Mouse (Mus musculus): ENCODE measurements around the gene Gfod1. TPM values are rescaled to one million over a fixed set of nuclear protein-coding genes. Genes with fewer than 3 reads are reported as not detected.

The Gfod1 gene
- polyA plus RNA-seq, 1 experiment from 2014 or later, result 1.5 TPM

- no peak for ATAC-seq (ENCODE audit: low FRiP score, low read depth)
- Histone ChIP-seq H3K9me3 (no peaks in the 10 kb centered on the region), H3K36me3 (no peaks in the 10 kb centered on the region), H3K9ac (no peak overlapping the region), H3K4me3 (no peak overlapping the region), H3K27me3 (replicated peaks) (no peaks in the 10 kb centered on the region; the same call in 1 of the 2 replicates), H3K4me2 (replicated peaks) (no peak overlapping the region), H3K4me1 (no peaks in the 10 kb centered on the region), H3K27ac (no peak overlapping the region)
- WGBS, result 82% methylated on average over 3 of the region's 3 CpGs
Observed at GRCm38 (mm10) chr13:43319396-43319795, 15.4 kb upstream of the Gfod1 start.

GRCm38 (mm10) chr13:43317411-43317810, 13.4 kb upstream of the Gfod1 start:
- WGBS, result 85% methylated on average over 5 of the region's 5 CpGs
- Histone ChIP-seq H3K27me3 (replicated peaks) (no peaks in the 10 kb centered on the region), H3K4me1 (no peaks in the 10 kb centered on the region), H3K9ac (no peak overlapping the region), H3K4me3 (no peak overlapping the region), H3K36me3 (no peaks in the 10 kb centered on the region), H3K27ac (no peak overlapping the region), H3K4me2 (replicated peaks) (no peak overlapping the region), H3K9me3 (no peaks in the 10 kb centered on the region)
- no peak for ATAC-seq (ENCODE audit: low FRiP score, low read depth)

DNA sequence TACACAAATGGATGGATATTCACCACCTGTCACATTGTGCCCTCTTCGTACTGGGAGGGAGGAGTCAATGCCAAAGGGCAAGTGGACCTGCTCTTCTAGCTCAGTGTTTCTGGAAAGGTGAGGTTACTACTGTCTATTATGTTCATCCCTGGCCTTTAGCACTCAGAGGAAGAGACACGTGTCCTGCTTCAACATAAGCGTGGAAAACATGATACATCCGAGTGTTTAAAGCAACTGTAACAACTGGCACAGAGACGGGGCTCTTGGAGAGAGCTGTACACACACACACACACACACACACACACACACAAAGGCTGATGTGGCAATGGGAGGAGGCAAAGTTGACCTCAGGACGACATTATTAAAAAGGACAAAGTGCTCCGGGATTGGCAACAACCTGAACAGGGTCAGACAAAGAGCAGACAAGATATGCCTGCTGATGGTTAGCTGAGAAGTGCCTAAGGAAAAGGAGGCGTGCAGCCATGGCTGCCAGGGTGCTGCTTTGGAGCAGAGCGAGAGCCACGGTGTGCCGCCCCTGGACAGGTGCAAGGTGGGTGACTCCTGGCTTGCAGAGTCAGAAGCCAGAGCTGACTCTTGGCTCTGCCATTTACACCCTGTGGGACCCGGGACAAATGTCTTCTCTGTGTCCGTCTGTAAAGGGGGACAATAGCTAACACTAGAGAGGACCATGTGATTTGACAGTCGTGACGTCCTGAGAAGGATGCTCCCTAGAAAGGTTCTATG, 1.4 kb upstream of the Gfod1 start:
- Histone ChIP-seq H3K36me3 (no peaks in the 10 kb centered on the region; the same call in 1 of the 2 replicates), H3K27me3 (replicated peaks) (peaks cover 26% of the 10 kb centered on the region), H3K9ac (no peak overlapping the region), H3K4me2 (replicated peaks) (no peak overlapping the region; the same call in 1 of the 2 replicates), H3K9me3 (no peaks in the 10 kb centered on the region), H3K27ac (no peak overlapping the region), H3K4me3 (no peak overlapping the region), H3K4me1 (peaks cover 22% of the 10 kb centered on the region)
- 75% methylated on average over 15 of the region's 15 CpGs for WGBS
- no peak for ATAC-seq (ENCODE audit: low FRiP score, low read depth)

DNA sequence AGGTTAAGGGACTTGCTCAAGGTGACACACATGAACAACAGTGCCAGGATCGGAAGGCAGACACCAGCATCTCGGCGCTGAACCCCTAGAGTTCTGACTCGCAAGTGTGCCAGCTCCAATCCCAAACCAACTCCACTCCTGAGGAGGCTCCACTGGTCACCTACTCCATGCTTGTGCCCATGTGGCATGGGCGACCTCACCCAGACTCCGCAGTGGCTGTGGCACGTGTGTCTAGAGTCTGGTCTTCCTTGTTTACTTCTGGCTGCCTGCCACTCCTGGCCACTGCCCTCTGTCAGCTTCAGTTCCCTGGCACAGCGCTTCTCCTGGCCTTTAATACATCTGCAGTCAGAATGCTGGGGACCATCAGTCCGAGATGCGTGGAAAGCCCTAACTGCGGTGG, 728 bp upstream of the Gfod1 start:
- H3K36me3 ChIP-seq, result no peaks in the 10 kb centered on the region
- 32% methylated on average over 11 of the region's 11 CpGs for WGBS
- H3K4me1 ChIP-seq, result peaks cover 22% of the 10 kb centered on the region
- H3K4me2 ChIP-seq (replicated peaks), result peak overlapping the region; percentile 98
- H3K4me3 ChIP-seq, result peak overlapping the region; percentile 71; the same call in 1 of the 2 replicates
- H3K9ac ChIP-seq, result no peak overlapping the region
- H3K27ac ChIP-seq, result no peak overlapping the region
- H3K27me3 ChIP-seq (replicated peaks), result peaks cover 33% of the 10 kb centered on the region
- peak; percentile 26 for ATAC-seq (ENCODE audit: low FRiP score, low read depth)
- H3K9me3 ChIP-seq, result no peaks in the 10 kb centered on the region

- WGBS, result under 1% methylated on average over 78 of the region's 78 CpGs
- ATAC-seq (ENCODE audit: low FRiP score, low read depth), result peak; percentile 58
- Histone ChIP-seq H3K4me3 (peak overlapping the region; percentile 71), H3K9ac (peak overlapping the region; percentile 73), H3K4me1 (peaks cover 22% of the 10 kb centered on the region), H3K27ac (peak overlapping the region; percentile 64), H3K27me3 (replicated peaks) (peaks cover 39% of the 10 kb centered on the region), H3K36me3 (no peaks in the 10 kb centered on the region), H3K9me3 (no peaks in the 10 kb centered on the region), H3K4me2 (replicated peaks) (peak overlapping the region; percentile 98)
Observed at GRCm38 (mm10) chr13:43303161-43303965, 609 bp downstream of the Gfod1 start.

GRCm38 (mm10) chr13:43302651-43303160, 1.3 kb downstream of the Gfod1 start:
- Histone ChIP-seq H3K27me3 (replicated peaks) (peaks cover 39% of the 10 kb centered on the region), H3K4me2 (replicated peaks) (peak overlapping the region; percentile 98), H3K4me3 (peak overlapping the region; percentile 71), H3K9ac (peak overlapping the region; percentile 73), H3K27ac (no peak overlapping the region), H3K4me1 (peaks cover 22% of the 10 kb centered on the region), H3K9me3 (no peaks in the 10 kb centered on the region), H3K36me3 (no peaks in the 10 kb centered on the region)
- WGBS, result 1% methylated on average over 19 of the region's 19 CpGs
- ATAC-seq (ENCODE audit: low FRiP score, low read depth), result no peak

DNA sequence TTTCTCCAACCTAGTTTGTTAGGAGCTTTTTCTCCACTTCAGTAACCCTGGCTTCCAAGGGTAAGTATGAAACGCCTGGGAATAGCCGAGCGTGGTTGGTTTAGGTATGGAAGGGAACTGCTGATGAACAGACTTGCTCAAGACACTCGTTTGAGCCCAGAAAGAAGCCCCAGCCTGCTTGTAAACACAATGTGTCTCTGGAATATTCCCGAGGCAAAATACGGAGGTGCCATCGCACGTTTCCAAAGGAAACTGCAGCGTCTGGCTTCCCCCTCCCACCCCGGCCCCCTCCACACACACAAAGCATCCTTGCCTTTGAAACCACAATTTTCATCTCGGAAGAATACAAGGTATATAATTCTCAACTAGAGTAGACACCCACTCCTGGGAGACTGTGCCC, 1.7 kb downstream of the Gfod1 start:
- Histone ChIP-seq H3K4me2 (replicated peaks) (peak overlapping the region; percentile 98), H3K27ac (no peak overlapping the region), H3K9me3 (no peaks in the 10 kb centered on the region), H3K4me1 (peaks cover 22% of the 10 kb centered on the region), H3K27me3 (replicated peaks) (peaks cover 39% of the 10 kb centered on the region), H3K4me3 (peak overlapping the region; percentile 71), H3K9ac (0 out of 2 replicates have a peak overlapping the region, but pooled peaks have one; percentile 30), H3K36me3 (no peaks in the 10 kb centered on the region)
- WGBS, result 9% methylated on average over 11 of the region's 11 CpGs
- no peak for ATAC-seq (ENCODE audit: low FRiP score, low read depth)

- Histone ChIP-seq H3K4me3 (no peak overlapping the region), H3K27me3 (replicated peaks) (peaks cover 35% of the 10 kb centered on the region), H3K27ac (no peak overlapping the region), H3K9ac (no peak overlapping the region), H3K4me2 (replicated peaks) (peak overlapping the region; percentile 98), H3K4me1 (peaks cover 22% of the 10 kb centered on the region), H3K9me3 (no peaks in the 10 kb centered on the region), H3K36me3 (no peaks in the 10 kb centered on the region)
- 30% methylated on average over 9 of the region's 9 CpGs for WGBS
- no peak for ATAC-seq (ENCODE audit: low FRiP score, low read depth)
Observed at GRCm38 (mm10) chr13:43300906-43301305, 3.1 kb downstream of the Gfod1 start.

- Histone ChIP-seq H3K9me3 (no peaks in the 10 kb centered on the region), H3K4me3 (no peak overlapping the region), H3K27me3 (replicated peaks) (peaks cover 32% of the 10 kb centered on the region), H3K27ac (no peak overlapping the region), H3K4me1 (peaks cover 22% of the 10 kb centered on the region), H3K36me3 (no peaks in the 10 kb centered on the region), H3K9ac (no peak overlapping the region), H3K4me2 (replicated peaks) (peak overlapping the region; percentile 98)
- 16% methylated on average over 5 of the region's 5 CpGs for WGBS
- ATAC-seq (ENCODE audit: low FRiP score, low read depth), result no peak
Observed at GRCm38 (mm10) chr13:43300366-43300765, 3.6 kb downstream of the Gfod1 start.

GRCm38 (mm10) chr13:43299171-43299570, 4.8 kb downstream of the Gfod1 start:
- no peaks in the 10 kb centered on the region for H3K36me3 ChIP-seq
- no peak overlapping the region for H3K4me3 ChIP-seq
- H3K9me3 ChIP-seq, result no peaks in the 10 kb centered on the region
- H3K27me3 ChIP-seq (replicated peaks), result peaks cover 31% of the 10 kb centered on the region
- H3K4me2 ChIP-seq (replicated peaks), result no peak overlapping the region
- 48% methylated on average over 5 of the region's 5 CpGs for WGBS
- no peak for ATAC-seq (ENCODE audit: low FRiP score, low read depth)
- no peak overlapping the region for H3K9ac ChIP-seq
- H3K27ac ChIP-seq, result no peak overlapping the region
- peaks cover 22% of the 10 kb centered on the region for H3K4me1 ChIP-seq

DNA sequence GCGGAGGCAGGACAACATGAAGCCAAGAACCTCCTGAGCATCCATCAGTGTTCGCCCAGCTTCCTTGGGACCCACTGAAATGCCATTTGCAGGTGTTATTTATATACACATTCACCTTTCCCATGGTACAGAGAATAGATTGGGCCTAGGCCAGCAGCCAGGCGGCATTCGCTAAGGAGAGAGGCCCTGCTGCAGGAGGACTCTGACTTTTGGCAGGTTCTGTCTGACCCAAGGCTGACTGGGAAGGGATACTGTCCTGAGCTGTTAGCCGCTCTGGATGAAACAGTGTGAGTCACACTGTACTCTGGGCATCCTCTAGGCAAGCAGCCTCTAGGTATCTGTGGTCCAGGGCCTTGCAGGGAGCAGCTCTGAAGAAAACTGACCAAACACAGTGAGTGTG, 6.4 kb downstream of the Gfod1 start:
- ATAC-seq (ENCODE audit: low FRiP score, low read depth), result no peak
- Histone ChIP-seq H3K27me3 (replicated peaks) (peaks cover 34% of the 10 kb centered on the region), H3K9ac (no peak overlapping the region), H3K36me3 (no peaks in the 10 kb centered on the region), H3K4me1 (peaks cover 16% of the 10 kb centered on the region; the same call in 1 of the 2 replicates), H3K4me2 (replicated peaks) (no peak overlapping the region), H3K27ac (no peak overlapping the region), H3K4me3 (no peak overlapping the region), H3K9me3 (no peaks in the 10 kb centered on the region)
- 94% methylated on average over 5 of the region's 5 CpGs for WGBS

- Histone ChIP-seq H3K27ac (no peak overlapping the region), H3K27me3 (replicated peaks) (peaks cover 25% of the 10 kb centered on the region), H3K9ac (no peak overlapping the region), H3K4me1 (peaks cover 5% of the 10 kb centered on the region; the same call in 1 of the 2 replicates), H3K4me2 (replicated peaks) (no peak overlapping the region), H3K36me3 (no peaks in the 10 kb centered on the region), H3K9me3 (no peaks in the 10 kb centered on the region), H3K4me3 (no peak overlapping the region)
- WGBS, result 63% methylated on average over 7 of the region's 7 CpGs
- ATAC-seq (ENCODE audit: low FRiP score, low read depth), result no peak
Observed at GRCm38 (mm10) chr13:43296140-43296805, 7.7 kb downstream of the Gfod1 start.

All from neural tube, embryonic 12.5 days (tissue).